Mouse (Mus musculus) thymus, adult 18-20 months (tissue): ENCODE measurements around the gene Zfp987.
A peak's percentile ranks its signal among the peaks of the same experiment; 100 is the strongest.
"Not testable (repeated sequence)": the region's sequence is repeated elsewhere in the genome, so short reads cannot be mapped to it uniquely, and the experiment has no call there.

Source experiments
- DNase-seq, 2 experiments: peaks; one replicate each; pipeline ENCODE4 v3.0.0; 2022; ENCODE audit warnings: mixed read lengths in 2 of 2

Gene Zfp987

GRCm38 (mm10) chr4:146096998-146097397, at the start of gene Zfp987:
Gene Zfp987, plus strand, starts transcription at chr4:146097298.
- not testable (repeated sequence) for DNase-seq

DNA sequence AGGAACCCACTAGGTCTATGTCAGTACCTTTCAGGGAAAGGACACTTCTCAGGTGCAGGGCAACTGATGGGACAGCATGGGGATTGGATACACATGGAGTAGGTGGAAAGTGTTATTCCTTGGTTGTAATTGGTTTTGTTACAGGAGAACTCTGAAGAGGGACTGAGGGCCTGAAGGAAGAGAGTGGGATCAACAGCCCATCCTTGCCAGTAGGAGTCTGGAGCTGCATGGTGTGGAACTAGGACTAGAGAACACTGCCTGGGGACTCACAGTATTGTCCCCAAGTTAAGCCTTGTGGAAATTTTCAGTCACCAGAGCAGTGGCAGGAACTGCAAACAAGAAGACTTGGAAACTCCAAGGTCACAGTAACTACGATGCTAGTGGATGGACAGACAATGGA, 44.6 kb upstream of the Zfp987 start:
- DNase-seq, result not testable (repeated sequence)

DNA sequence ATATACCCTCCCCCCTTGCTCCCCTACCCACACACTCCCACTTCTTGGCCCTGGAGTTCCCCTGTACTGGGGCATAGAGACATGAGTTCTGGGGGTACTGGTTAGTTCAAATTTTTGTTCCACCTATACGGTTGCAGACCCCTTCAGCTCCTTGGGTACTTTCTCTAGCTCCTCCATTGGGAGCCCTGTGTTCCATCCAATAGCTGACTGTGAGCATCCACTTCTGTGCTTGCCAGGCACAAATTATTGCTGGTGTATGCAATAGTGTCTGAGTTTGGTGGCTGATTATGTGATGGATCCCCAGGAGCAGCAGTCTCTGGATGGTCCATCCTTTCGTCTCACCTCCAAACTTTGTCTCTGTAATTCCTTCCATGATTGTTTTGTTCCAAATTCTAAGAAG, 43.7 kb upstream of the Zfp987 start:
- DNase-seq, result not testable (repeated sequence)

DNA sequence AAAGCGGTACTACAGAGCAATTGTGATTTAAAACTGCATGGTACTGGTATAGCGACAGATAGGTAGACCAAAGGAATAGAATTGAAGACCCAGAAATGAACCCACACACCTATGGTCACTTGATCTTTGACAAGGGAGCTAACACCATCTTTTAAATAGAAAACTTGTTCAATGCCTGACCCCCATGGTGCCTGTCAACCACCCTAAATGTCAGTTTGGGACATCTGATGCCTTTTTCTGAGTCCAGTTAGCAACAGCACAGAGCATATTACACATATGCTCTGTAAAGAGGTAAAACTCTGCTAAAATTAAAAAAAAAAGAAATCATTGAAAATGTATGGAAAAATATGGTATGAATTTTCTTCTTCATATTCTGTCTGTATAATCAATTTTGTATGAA, 41.8 kb upstream of the Zfp987 start:
- DNase-seq, result no peak

- DNase-seq, result not testable (repeated sequence)
These were observed 38.5 kb upstream of the Zfp987 start for GRCm38 (mm10) chr4:146058646-146059045.

GRCm38 (mm10) chr4:146059078-146059477, 38.0 kb upstream of the Zfp987 start:
- DNase-seq, result not testable (repeated sequence)

DNA sequence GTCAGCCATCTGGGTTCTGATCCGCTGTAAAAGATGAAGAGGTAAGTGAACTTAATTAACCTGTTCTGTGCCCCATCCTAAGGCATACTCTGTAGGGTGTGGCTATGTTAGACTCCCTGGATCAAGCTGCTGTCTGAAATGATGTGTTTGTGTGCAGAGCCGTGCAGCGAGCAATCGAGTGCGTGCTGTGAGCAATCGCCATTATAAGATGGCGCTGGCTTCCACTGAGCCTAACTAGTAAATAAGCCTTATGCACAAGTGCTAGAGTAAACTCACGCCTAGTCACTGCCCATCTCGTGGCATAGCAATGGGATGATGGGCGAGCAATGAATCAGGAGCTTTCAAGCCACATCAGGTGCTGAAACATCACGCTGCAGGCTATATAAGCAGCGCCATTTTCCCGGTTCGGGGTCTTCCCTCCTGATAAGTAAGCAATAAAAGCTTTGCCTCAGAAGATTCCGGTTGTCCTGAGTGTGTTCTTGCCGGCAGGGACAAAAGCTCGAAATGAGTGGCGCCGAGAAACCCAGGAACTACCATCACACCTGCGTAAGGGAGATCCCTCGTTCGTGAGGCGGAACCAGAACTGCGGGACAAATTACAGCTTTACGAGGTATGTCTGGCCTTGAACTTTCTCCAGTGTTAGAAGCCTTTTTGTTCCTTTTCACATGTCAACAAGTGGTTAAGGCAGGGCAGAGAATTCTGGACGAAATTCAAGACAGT, 37.0 kb upstream of the Zfp987 start:
- not testable (repeated sequence) for DNase-seq

DNA sequence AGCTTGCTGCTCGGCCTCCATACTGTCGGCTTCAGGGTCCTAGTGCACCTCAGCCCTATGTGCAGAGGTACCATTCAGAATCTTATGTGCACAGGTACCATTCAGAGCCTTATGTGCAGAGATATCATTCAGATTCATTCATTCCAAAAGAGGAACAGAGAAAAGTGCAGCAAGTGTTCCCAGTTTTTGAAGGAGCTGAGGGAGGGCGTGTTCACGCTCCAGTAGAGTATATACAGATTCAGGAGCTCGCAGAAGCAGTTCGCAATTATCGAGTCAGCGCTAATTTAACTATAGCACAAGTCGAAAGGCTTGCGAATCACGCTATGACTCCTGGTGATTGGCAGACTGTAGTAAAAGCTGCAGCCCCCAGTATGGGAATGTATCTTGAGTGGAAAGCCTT, 36.0 kb upstream of the Zfp987 start:
- DNase-seq, result not testable (repeated sequence)

DNA sequence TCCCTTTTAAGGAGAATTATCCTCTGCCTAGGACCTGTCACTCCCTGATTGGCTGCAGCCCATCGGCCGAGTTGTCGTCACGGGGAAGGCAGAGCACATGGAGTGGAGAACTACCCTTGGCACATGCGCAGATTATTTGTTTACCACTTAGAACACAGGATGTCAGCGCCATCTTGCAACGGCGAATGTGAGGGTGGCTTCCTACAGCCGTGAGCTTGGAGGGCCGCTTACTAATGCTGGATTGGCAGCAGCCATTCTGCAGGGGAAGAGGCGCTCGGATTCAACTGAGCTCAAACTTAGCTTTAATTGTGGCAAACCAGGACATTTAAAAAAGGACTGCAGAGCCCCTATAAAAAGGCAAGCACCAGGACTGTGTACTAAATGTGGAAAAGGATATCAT, 35.1 kb upstream of the Zfp987 start:
- not testable (repeated sequence) for DNase-seq

DNA sequence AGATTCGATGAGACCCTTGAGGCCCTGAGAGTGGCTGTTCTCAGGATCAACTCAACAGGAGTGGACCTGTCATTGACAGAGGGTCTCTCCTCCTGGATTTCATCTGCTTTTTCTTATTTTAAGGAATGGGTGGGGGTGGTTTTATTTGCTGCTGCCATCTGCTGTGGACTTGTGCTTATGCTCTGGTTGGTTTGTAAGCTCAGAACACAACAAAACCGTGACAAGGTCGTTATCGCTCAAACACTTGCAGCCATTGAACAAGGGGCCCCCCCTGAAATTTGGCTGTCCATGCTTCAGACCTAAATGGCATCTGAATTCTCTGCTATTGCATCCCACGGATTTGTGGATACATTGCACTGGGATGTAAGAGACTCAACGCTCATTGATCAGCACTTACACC, 34.1 kb upstream of the Zfp987 start:
- DNase-seq, result not testable (repeated sequence)

GRCm38 (mm10) chr4:146063621-146064020, 33.5 kb upstream of the Zfp987 start:
- not testable (repeated sequence) for DNase-seq

DNA sequence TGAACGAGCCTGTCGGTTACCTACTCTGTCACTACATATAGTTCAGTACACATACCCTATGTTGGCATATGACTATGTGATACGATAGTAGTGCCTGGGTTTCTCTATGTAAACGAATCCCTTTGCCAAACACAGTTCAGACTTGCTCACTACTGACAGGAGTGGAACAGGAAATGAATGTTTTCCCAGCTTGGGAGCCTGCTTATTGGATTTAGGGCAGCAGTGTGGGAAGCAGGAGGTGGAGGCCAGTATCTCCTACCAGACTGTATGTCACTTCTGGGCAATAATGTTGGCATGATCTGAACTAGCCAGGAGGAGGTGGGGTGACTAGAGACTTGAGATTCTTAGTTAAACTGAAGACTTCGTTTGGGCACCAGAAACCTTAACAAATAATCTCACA, 32.3 kb upstream of the Zfp987 start:
- DNase-seq, result not testable (repeated sequence)

DNA sequence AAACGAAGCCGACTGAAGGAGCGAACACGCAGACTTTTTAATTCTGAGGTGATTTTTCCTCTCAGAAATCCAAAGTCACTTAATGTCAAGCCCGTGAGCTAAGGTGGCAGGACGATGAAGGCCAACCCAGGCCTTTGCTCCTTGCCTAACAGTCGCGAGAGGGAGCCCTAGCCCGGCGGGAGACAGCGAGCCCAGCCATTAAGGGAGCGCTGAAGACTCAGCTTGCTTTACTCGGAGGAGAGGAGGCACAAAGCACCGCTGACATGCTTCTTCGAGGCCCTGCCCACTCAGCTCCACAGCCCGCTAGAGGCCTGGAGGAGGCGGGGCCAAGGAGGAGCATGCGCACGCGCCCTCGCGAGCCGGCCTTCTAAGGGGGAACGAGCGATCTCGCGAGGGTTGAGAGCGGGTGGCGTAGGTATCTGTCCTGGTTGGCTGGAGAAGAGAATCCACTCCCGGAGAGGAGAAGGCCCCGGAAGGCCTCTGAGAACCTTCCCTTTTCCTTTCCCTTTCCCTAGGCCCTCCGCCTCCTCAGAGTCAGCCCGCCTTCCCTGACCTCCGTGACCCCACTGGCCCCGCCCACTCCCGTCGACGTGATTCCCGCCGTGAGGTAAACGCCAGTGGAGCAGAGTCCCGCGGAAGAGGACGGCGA, 30.0 kb upstream of the Zfp987 start:
- not testable (repeated sequence) for DNase-seq

DNA sequence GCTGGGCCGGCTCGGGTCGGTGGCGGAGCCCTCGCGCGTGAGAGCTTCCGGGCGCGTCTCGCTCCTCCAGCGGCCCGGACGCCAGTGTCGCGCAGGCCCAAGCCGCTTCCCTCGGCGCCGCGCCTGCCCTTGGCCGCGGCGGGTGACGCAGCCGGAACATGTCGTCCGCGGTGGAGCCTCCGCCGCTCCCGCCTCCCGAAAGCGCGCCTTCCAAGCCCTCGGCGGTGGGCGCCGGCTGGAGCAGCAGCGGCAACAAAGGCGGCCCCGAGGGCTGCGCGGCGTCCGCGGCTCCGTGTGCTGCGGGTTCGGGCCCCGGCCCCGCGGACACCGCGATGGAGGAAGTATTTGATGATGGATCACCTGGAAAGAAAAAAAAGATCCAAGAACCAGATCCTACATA, 29.5 kb upstream of the Zfp987 start:
- DNase-seq, result not testable (repeated sequence)

GRCm38 (mm10) chr4:146073264-146073663, 23.8 kb upstream of the Zfp987 start:
- not testable (repeated sequence) for DNase-seq

- not testable (repeated sequence) for DNase-seq
These were observed 4.3 kb downstream of the Zfp987 start for GRCm38 (mm10) chr4:146101448-146101847.

- not testable (repeated sequence) for DNase-seq
These were observed 59.4 kb downstream of the Zfp987 start, which contains the start of gene Zfp600 for GRCm38 (mm10) chr4:146156524-146156923. Gene Zfp600, plus strand, starts transcription at chr4:146156824.

DNA sequence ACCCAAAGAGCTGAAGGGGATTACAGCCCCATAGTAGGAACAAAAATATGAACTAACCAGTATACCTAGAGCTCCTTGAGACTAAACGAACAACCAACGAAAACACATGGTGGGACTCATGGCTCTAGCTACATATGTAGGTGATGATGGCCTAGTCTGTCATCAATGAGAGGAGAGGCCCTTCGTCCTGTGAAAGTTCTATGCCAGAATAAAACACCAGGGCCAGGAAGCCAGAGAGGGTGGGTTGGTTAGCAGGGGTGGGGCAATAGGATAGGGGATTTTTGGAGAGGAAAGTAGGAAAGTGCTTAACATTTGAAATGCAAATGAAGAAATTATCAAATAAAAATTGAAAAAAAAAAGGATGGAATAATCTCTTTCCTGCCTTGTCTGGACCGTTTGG, 65.8 kb downstream of the Zfp987 start:
- not testable (repeated sequence) for DNase-seq

GRCm38 (mm10) chr4:146167202-146167832, 70.2 kb downstream of the Zfp987 start:
- DNase-seq, result not testable (repeated sequence)

GRCm38 (mm10) chr4:146167879-146168532, 70.9 kb downstream of the Zfp987 start:
- DNase-seq, result peak in 1 of 2 experiments; percentile 10

GRCm38 (mm10) chr4:146168730-146169215, 71.7 kb downstream of the Zfp987 start:
- DNase-seq, result not testable (repeated sequence)

GRCm38 (mm10) chr4:146173378-146174226, 76.5 kb downstream of the Zfp987 start:
- DNase-seq, result not testable (repeated sequence)
